Mouse (Mus musculus) bone marrow macrophage, adult 2 months (primary cell): Measurements from ENCODE around the gene Cacnb1.

Experiments used
- CTCF ChIP-seq: IDR thresholded peaks from 2 replicates; pipeline ENCODE4 v1.5.1; 2012; ENCODE audit warnings: low read depth, mild to moderate bottlenecking, low read length, moderate library complexity
- POLR2A ChIP-seq: IDR thresholded peaks from 2 replicates; pipeline ENCODE4 v1.6.1; 2012; ENCODE audit warnings: mild to moderate bottlenecking, low read depth, low read length, borderline replicate concordance

DNA sequence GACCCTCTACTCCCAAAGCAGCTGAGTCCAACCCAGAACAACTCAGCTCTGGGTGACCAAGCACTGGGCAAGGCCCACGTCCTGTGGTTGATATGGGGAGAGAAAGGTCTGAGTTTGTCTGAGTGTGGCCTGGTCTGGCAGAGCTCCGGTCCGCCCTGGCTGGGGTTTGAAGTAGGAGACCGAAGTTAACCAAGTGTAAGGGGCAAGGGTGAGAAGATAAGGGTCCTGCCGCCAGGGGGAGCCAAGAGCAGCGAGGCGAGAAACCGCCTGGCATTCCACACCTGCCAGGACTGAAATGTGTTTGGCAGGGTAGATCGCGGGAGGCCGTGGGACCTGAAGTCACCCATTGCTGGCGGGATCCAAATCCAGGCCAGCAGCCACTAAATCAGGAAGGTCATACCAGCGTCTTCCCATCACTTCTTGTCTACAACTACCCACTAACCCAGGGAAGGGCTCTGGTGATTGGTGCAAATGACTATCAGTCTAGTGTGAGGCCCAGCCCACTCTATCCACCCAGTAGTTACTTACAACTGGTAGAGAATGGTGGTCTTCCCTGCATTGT is 28.2 kb downstream of the Cacnb1 start:
- TF ChIP-seq POLR2A: no peak
- peak; percentile 82 for TF ChIP-seq CTCF
